Mouse (Mus musculus) heart, postnatal 0 days (tissue): ENCODE measurements at regions not wholly inside any gene's neighbourhood (a gene's known extent, or its start where the extent isn't known, plus 50 kb on each side); places are given as distances from the start of the nearest gene placed in this dataset.
A peak's percentile ranks its signal among the peaks of the same experiment; 100 is the strongest.
"Not testable (repeated sequence)": the region's sequence is repeated elsewhere in the genome, so short reads cannot be mapped to it uniquely, and the experiment has no call there.

Experiments used
- ATAC-seq: fragments of 200-750 bp; cut with Nextera tagmentation; 2 replicates; pipeline ENCODE4 v1.8.0; 2017; ENCODE audit warnings: low read depth, moderate number of reproducible peaks, moderate library complexity; ENCODE audit not compliant: insufficient read depth
- DNase-seq: peaks from one replicate; pipeline ENCODE4 v3.0.0-alpha.2; 2016; ENCODE audit warnings: low spot score
- H3K27ac ChIP-seq: fragments of 300-500 bp; sonication (generic); 2 replicates; pipeline ENCODE4 v1.5.1; 2014; ENCODE audit warnings: low read depth, mild to moderate bottlenecking
- H3K27me3 ChIP-seq: fragments of 300-500 bp; sonication (generic); 2 replicates; pipeline ENCODE4 v1.6.1; 2014; ENCODE audit warnings: low read length, mixed read lengths; ENCODE audit not compliant: control insufficient read depth, insufficient read depth
- H3K36me3 ChIP-seq: fragments of 300-500 bp; sonication (generic); replicated peaks from 2 replicates; pipeline ENCODE4 v1.6.1; 2014; ENCODE audit warnings: low read length, mixed read lengths; ENCODE audit not compliant: control insufficient read depth, insufficient read depth
- H3K4me1 ChIP-seq: fragments of 300-500 bp; sonication (generic); 2 replicates; pipeline ENCODE4 v1.6.1; 2014; ENCODE audit warnings: antibody characterized with exemption; ENCODE audit not compliant: control insufficient read depth, insufficient read depth
- H3K4me2 ChIP-seq: fragments of 300-500 bp; sonication (generic); 2 replicates; pipeline ENCODE4 v1.6.1; 2014; ENCODE audit warnings: low read depth, mild to moderate bottlenecking, low read length, moderate library complexity
- H3K4me3 ChIP-seq: fragments of 300-500 bp; sonication (generic); 2 replicates; pipeline ENCODE4 v1.5.1; 2014; ENCODE audit warnings: low read depth, low read length
- H3K9ac ChIP-seq: fragments of 300-500 bp; sonication (generic); replicated peaks from 2 replicates; pipeline ENCODE4 v1.6.1; 2014; ENCODE audit warnings: low read depth, low read length, mixed read lengths
- H3K9me3 ChIP-seq: fragments of 300-500 bp; sonication (generic); replicated peaks from 2 replicates; pipeline ENCODE4 v1.6.1; 2016; ENCODE audit warnings: low read length; ENCODE audit not compliant: control insufficient read depth
- CTCF ChIP-seq: IDR thresholded peaks from 2 replicates; pipeline ENCODE4 v1.5.1; 2016; ENCODE audit warnings: antibody characterized with exemption, control low read depth, low read depth
- EP300 ChIP-seq: IDR thresholded peaks from 2 replicates; pipeline ENCODE4 v1.6.1; 2016; ENCODE audit warnings: antibody characterized with exemption, low read depth
- WGBS: fragments of 180-500 bp; shearing (Covaris S2); extraction: QIAGEN DNeasy Blood & Tissue Kit; methylation state at CpG from one replicate; pipeline ENCODE4 v1.1.7; 2014; 5-methylcytosine and 5-hydroxymethylcytosine counted together

GRCm38 (mm10) chr6:68033608-68034007, 498.0 kb upstream of the Tacstd2 start:
- ATAC-seq, H3K36me3 ChIP-seq, H3K27me3 ChIP-seq, H3K4me3 ChIP-seq, H3K9ac ChIP-seq, H3K4me1 ChIP-seq, H3K9me3 ChIP-seq, H3K27ac ChIP-seq, DNase-seq, H3K4me2 ChIP-seq: not testable (repeated sequence)
- WGBS = 0% methylated on average over 1 of the region's 1 CpGs
- peak; percentile 9; the same call in 1 of the 2 replicates for TF ChIP-seq CTCF

GRCm38 (mm10) chr6:68030740-68031139, 495.1 kb upstream of the Tacstd2 start:
- no peak overlapping the region for H3K4me3 ChIP-seq
- ATAC-seq = no peak
- WGBS = 34% methylated on average over 13 of the region's 13 CpGs

More at GRCm38 (mm10) chr6:68030740-68031139, 495.1 kb upstream of the Tacstd2 start:
- no peak overlapping the region for H3K9ac ChIP-seq
- TF ChIP-seq CTCF = no peak
- no peak for TF ChIP-seq EP300
- H3K4me2 ChIP-seq = no peak overlapping the region
- DNase-seq = no peak
- no peaks in the 10 kb centered on the region for H3K4me1 ChIP-seq
- no peaks in the 10 kb centered on the region for H3K9me3 ChIP-seq
- H3K27me3 ChIP-seq = no peaks in the 10 kb centered on the region
- H3K27ac ChIP-seq = no peak overlapping the region
- H3K36me3 ChIP-seq = no peaks in the 10 kb centered on the region
